Mouse (Mus musculus) kidney, adult 2 months (tissue): ENCODE data around the gene Prkcsh. TPM values are rescaled to one million over a fixed set of nuclear protein-coding genes. Genes with fewer than 3 reads are reported as not detected.

Experiments
- DNase-seq: peaks from one replicate; pipeline ENCODE4 v3.0.0; 2021
- H3K27ac ChIP-seq: fragments of 200-500 bp; 2 replicates; pipeline ENCODE4 v1.5.1; 2012; ENCODE audit warnings: low read depth, low read length, control low read depth, inconsistent platforms; ENCODE audit not compliant: insufficient read depth
- H3K27me3 ChIP-seq: fragments of 200-500 bp; replicated peaks from 2 replicates; pipeline ENCODE4 v1.6.1; 2012; ENCODE audit warnings: mild to moderate bottlenecking, moderate library complexity, low read length, inconsistent platforms; ENCODE audit not compliant: control insufficient read depth, insufficient read depth
- H3K36me3 ChIP-seq: fragments of 200-500 bp; 2 replicates; pipeline ENCODE4 v1.6.1; 2012; ENCODE audit warnings: mild to moderate bottlenecking, moderate library complexity, low read length, inconsistent platforms; ENCODE audit not compliant: control insufficient read depth, insufficient read depth
- H3K4me1 ChIP-seq: fragments of 200-500 bp; 2 replicates; pipeline ENCODE4 v1.6.1; 2011; ENCODE audit warnings: low read length; ENCODE audit not compliant: control insufficient read depth, insufficient read depth
- H3K4me3 ChIP-seq: fragments of 200-500 bp; 2 replicates; pipeline ENCODE4 v1.5.1; 2011; ENCODE audit warnings: mild to moderate bottlenecking, low read depth, low read length, control low read depth; ENCODE audit not compliant: insufficient read depth
- CTCF ChIP-seq: fragments of 200-500 bp; conservative IDR thresholded peaks from 2 replicates; pipeline ENCODE4 v1.5.1; 2011; ENCODE audit warnings: low read depth, mild to moderate bottlenecking, control low read depth, low read length, moderate library complexity, mixed read lengths; ENCODE audit not compliant: insufficient read depth, insufficient read length
- POLR2A ChIP-seq: fragments of 200-500 bp; IDR thresholded peaks from one replicate; pipeline ENCODE4 v1.6.1; 2011; ENCODE audit warnings: low read depth, low read length, control low read depth
- WGBS: fragments of 180-500 bp; shearing (Covaris S2); methylation state at CpG from one replicate; pipeline ENCODE4 v1.1.7; 2018; 5-methylcytosine and 5-hydroxymethylcytosine counted together
- polyA plus RNA-seq: library from polyadenylated mRNA; depleted of rRNA; stranded (reverse); fragments of >200 nt; gene quantifications from 2 replicates; pipeline ENCODE4 v1.2.3, GENCODE M21; 2012

The Prkcsh gene
- polyA plus RNA-seq, 1 experiment = 103 TPM

- no peak overlapping the region for H3K27ac ChIP-seq
- TF ChIP-seq POLR2A (no peak), CTCF (no peak)
- H3K4me3 ChIP-seq = no peak overlapping the region
- DNase-seq = no peak
- H3K4me1 ChIP-seq = no peaks in the 10 kb centered on the region
- no peaks in the 10 kb centered on the region for H3K27me3 ChIP-seq
- no peaks in the 10 kb centered on the region; the same call in none of the 2 replicates for H3K36me3 ChIP-seq
- WGBS = 35% methylated on average over 6 of the region's 6 CpGs
These were observed 33.7 kb upstream of the Prkcsh start for GRCm38 (mm10) chr9:21968883-21969282.

- TF ChIP-seq CTCF = no peak
- TF ChIP-seq POLR2A = no peak
- no peak overlapping the region for H3K4me3 ChIP-seq
- WGBS = 89% methylated on average over 4 of the region's 4 CpGs
- DNase-seq = no peak
- H3K4me1 ChIP-seq = no peaks in the 10 kb centered on the region
- H3K36me3 ChIP-seq = no peaks in the 10 kb centered on the region; the same call in none of the 2 replicates
- H3K27ac ChIP-seq = no peak overlapping the region
- no peaks in the 10 kb centered on the region for H3K27me3 ChIP-seq
These were observed 33.3 kb upstream of the Prkcsh start for GRCm38 (mm10) chr9:21969304-21969703.

GRCm38 (mm10) chr9:21976626-21977175 lies 25.9 kb upstream of the Prkcsh start:
- 73% methylated on average over 10 of the region's 10 CpGs for WGBS
- no peak overlapping the region for H3K4me3 ChIP-seq

GRCm38 (mm10) chr9:21977331-21977730 lies 25.3 kb upstream of the Prkcsh start:
- Histone ChIP-seq H3K4me3 (no peak overlapping the region), H3K4me1 (no peaks in the 10 kb centered on the region), H3K27me3 (no peaks in the 10 kb centered on the region), H3K27ac (no peak overlapping the region), H3K36me3 (peaks cover 6% of the 10 kb centered on the region)
- no peak for DNase-seq
- TF ChIP-seq CTCF (no peak), POLR2A (no peak)
- 81% methylated on average over 5 of the region's 5 CpGs for WGBS

More at GRCm38 (mm10) chr9:21976626-21977175, 25.9 kb upstream of the Prkcsh start:
- Histone ChIP-seq H3K4me1 (no peaks in the 10 kb centered on the region), H3K36me3 (peaks cover 5% of the 10 kb centered on the region), H3K27ac (no peak overlapping the region), H3K27me3 (no peaks in the 10 kb centered on the region)
- TF ChIP-seq POLR2A (no peak), CTCF (no peak)
- no peak for DNase-seq

GRCm38 (mm10) chr9:21977972-21978371 lies 24.6 kb upstream of the Prkcsh start:
- H3K27ac ChIP-seq = no peak overlapping the region
- no peaks in the 10 kb centered on the region for H3K4me1 ChIP-seq
- H3K27me3 ChIP-seq = no peaks in the 10 kb centered on the region
- WGBS = 48% methylated on average over 2 of the region's 2 CpGs
- H3K36me3 ChIP-seq = peaks cover 6% of the 10 kb centered on the region
- no peak overlapping the region for H3K4me3 ChIP-seq
- TF ChIP-seq CTCF (peak; percentile 76), POLR2A (no peak)
- DNase-seq = peak; percentile 45

- H3K27ac ChIP-seq = peak overlapping the region; percentile 43; the same call in 1 of the 2 replicates
These were observed 24.0 kb upstream of the Prkcsh start for GRCm38 (mm10) chr9:21978398-21979128.

GRCm38 (mm10) chr9:21983911-21984310 lies 18.7 kb upstream of the Prkcsh start:
- no peak for DNase-seq
- Histone ChIP-seq H3K4me3 (no peak overlapping the region), H3K27ac (no peak overlapping the region), H3K27me3 (no peaks in the 10 kb centered on the region), H3K4me1 (peaks cover 3% of the 10 kb centered on the region; the same call in 1 of the 2 replicates), H3K36me3 (peaks cover 6% of the 10 kb centered on the region)
- TF ChIP-seq CTCF (no peak), POLR2A (no peak)
- WGBS = 64% methylated on average over 3 of the region's 3 CpGs

More at GRCm38 (mm10) chr9:21978398-21979128, 24.0 kb upstream of the Prkcsh start:
- Histone ChIP-seq H3K4me3 (no peak overlapping the region), H3K4me1 (no peaks in the 10 kb centered on the region), H3K27me3 (no peaks in the 10 kb centered on the region), H3K36me3 (peaks cover 6% of the 10 kb centered on the region)
- no peak for TF ChIP-seq POLR2A
- TF ChIP-seq CTCF = no peak
- 49% methylated on average over 4 of the region's 4 CpGs for WGBS
- peak; percentile 73 for DNase-seq
